Mouse (Mus musculus) MEL-GATA-1-ER (cell line): ENCODE results near the gene Gm20683.

Experiments
- DNase-seq: peaks from one replicate; pipeline ENCODE4 v3.0.0-alpha.2; 2012; ENCODE audit warnings: low read depth; ENCODE audit errors: extremely low read depth

The Gm20683 gene

DNA sequence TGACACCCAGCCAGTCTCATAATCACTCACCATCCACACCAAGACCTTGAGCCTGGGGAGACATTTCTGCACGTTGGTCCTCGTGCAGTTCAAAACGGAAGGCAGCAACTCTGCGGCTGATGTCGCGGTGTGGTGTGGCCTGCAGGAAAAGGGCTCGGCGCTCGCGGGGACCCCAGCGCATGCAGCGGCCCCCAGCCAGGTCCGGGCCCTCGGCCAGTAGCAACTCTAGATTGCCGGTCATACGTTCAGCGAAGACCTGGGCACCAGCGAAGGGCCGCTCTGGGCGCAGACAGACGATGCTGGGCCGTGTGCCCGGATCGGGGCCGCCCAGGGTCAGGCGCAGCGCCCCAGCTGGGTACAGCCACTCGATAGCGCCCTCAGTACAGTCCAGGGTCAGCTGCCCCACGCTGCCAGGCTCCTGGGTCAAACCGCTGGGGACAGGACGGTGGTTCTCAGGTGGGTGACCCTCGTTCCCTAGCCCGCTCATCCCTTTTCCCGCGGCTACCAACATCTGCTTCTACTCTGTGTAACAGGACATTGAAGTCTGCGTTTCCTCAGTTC lies 45.3 kb downstream of the Gm20683 start:
- no peak for DNase-seq

DNA sequence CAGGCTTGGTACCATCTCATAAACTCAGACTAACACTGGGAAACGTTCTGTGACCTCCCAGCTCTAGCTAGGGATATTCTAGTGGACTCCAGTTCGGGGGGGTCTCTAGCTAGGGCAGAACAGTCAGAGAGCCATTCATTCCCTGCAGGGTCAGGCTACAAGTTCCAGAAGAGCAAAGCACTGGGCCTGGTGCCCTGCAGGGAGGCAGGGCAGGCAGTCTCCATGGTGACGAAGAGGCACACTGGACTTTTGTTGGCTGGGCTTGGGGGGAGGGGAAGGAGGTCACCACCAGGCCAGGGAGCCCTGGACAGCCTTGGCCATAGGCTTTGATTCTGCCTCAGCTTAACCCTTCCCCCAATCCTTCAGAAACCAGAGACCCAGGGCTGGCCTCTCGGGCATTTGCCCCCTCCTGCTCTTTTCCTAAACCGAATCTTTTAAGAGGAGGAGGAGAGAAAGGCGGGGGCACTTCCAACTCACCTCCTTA lies 45.9 kb downstream of the Gm20683 start, which contains the start of gene AC134908.4:
Gene AC134908.4 (minus strand): TSS at position 51 of the 484 bp plus-strand sequence.
- DNase-seq = no peak

DNA sequence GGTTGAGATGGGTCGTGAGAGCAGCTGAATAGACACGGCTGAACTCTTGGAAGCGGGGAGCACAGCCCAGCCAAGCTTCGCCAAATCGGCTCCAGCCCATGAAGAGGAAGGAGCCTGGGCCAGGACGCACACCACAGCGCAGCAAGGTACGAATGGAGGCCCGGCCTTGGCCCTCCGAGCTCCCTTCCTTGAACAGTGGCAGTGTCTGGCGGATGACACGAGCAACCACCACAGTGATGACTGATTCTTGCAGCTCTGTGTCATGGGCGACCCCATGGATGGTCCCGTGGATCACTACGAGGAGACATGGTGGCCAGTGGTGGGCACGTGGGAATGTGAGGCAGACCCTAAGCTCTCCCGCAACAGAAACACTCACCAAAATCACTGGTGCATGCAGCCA lies 46.6 kb downstream of the Gm20683 start:
- no peak for DNase-seq

DNA sequence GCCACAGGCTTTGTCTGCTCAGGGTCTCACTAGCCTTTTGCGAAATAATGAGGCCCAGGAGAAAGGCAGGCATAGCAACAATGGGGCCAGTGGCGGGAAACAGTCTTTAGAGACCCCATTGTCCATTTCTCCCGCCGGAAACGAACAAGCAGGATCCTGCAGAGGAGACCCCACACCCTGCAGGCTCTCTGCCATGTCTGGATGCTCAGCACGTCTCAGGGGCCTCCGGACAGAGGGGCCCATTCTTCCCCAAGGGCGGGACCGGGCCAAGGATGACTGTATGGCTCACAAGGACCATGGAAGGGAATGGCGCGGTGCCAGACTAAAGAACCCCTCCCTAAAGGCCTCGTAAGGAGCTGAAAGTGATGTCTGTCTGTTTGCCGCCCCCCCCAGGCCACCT lies 47.4 kb downstream of the Gm20683 start:
- DNase-seq = no peak

DNA sequence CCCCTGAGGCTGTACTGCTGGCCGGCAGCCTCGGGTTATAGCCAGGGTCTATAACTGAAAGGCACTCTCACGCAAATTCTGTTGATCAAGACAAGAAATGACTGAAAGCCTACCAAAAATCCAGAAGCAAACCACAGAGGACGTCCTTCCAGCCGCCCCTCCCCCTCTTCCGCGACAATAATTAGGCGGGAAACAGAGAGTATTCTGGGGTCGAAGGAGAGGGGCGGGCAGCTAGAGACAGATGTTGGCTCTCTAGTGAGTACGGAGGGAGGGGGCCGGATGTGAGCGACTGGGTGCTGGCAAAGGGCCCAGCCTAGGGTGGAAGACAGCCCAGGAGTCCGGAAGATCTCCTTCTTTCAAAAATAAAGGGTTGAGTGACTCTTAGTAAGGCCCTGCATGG lies 48.9 kb downstream of the Gm20683 start, which contains the start of gene Fam173a:
Gene Fam173a (minus strand): TSS at position 287 of the 400 bp plus-strand sequence.
- DNase-seq = peak; percentile 82

DNA sequence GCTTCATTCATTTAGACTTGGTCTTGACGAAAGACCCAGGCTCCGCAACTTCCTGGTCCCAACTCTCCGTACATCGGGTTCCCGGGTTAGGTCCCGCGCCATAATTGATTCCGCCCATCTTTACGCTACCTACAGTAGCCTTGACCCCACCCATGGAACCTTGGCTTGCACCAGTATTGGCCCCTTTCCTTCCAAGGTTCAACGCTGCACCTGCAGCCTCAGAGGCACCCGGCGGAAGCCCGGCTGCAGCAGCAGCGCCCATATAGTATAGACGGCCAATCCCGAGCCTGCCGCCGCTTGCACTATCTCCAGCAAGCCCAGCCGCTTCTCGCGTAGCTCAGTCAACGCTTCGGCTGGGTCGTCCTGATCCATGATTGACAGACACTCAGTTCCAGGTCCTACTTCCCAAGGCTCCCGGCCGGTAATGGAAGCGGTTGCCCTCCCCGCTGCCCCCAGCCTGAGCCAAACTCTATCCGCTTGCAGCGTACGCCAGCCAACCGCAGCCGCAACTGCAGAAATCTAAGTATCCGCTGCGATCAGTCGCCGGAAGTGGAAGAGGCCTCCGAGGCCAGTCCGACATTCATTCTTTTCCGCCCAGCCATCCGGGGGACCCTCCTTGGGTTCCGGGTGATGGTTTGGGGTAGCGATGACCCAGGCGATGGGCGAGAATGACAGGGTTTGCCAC lies 49.6 kb downstream of the Gm20683 start:
- DNase-seq = peak; percentile 76

DNA sequence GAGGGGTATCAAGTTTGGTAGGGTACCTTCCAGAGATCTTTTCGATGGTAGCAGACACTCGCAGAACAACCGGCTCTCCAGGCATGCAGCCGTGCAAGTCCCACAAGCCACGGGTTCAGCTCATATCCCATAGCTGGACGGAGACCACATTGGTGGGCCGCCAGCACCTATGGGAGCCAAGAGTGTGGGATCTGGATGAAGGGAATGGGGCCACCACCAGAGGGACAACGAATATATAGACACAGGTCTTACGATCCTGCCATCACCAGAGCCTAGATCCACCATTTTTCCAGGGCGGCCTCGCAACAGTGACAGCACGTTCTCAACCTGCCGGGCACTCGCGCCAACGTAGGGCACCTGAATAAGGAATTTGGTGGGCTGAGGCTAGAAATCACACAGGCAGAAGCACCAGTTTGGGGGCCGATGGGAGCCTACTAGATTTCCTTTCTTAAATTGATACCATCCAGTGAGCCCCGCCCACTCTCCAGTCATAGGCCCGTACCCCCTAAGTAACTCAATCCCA lies 50.2 kb downstream of the Gm20683 start:
- no peak for DNase-seq

DNA sequence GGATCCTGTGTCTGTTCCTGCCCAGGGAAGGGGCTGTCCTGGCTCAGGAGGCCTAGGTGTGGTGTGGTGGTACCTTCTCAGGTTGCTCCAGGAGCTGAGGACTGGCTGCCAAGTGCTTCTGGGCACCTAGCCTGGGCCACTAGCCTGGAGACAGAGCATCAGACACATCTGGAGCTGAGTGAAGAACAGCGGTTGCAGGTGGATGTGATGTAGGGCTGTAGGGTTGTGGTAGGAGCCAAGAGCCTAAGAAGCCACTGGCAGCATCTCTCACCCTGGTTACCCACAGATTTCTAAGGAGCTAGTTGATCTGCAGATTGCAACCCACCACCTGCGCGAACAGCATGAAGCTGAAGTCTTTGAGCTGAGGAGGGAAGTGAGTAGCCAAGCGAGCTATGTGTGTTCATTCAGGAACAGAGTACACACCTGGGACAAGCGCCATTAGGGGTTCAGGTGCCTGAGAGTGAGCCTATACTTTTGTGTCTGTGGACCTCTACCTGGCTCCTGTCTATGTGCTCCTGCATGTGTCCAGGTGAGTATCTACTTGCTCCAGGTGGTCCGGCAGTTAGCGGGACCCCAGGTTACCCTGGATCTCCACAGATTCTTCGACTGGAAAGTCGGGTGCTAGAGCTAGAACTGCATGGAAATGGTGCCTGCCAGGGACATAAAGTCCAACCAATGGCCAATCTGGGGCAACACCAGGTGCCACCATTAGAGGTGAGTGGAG lies 54.6 kb downstream of the Gm20683 start:
- no peak for DNase-seq

DNA sequence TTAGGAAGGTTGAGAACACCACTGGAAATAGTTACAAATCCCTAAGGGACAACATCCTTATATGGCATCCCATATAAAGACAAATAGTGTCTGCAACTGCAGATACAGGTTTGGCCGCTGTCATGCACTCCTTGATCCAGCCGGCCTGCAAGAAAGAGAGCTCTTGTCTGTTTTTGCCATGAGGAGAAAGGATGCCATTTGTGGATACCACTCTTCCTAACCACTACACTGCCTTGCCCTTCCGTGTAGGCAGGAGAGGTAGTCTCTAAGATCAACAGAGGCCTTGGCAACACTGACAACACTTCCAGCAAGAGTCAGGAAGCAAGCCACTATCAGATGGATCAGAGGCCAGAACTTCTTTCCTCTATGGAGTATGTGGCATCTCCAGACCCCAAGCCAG lies 55.3 kb downstream of the Gm20683 start, which contains the start of gene Ccdc78:
Gene Ccdc78 (plus strand): TSS at position 301 of the 400 bp plus-strand sequence.
- no peak for DNase-seq

DNA sequence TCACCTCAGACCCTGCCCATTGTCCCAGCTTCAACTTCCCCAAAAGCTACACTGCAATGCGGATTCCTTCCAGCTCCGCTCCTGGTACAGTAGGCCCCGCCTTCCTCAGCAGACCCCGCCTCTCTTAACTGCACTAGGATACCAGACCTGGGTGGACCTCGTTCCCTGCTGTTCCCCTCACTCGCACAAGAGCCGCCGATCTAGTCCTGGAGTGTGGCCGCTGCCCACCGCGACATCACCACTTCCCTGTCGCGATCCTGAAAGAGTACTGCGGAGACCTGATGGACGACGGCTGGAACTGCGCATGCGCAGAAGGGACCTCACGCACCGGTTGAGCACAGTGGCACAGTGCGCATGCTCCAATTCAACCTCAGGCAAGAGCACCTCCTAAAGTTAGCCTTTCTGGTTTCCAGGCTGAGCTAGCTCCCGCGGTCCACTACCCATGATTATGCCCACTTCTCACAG lies 56.2 kb downstream of the Gm20683 start, which contains the start of gene Haghl:
Gene Haghl (minus strand): TSS at position 393 of the 465 bp plus-strand sequence.
- DNase-seq = peak; percentile 89
